Mouse (Mus musculus) urinary bladder, postnatal 25 days (tissue): ENCODE measurements around the gene Olfr157.

Experiments
- DNase-seq: peaks from one replicate; pipeline ENCODE4 v3.0.0; 2022; ENCODE audit warnings: low spot score

Gene Olfr157

GRCm38 (mm10) chr4:43840101-43840500 is at the start of gene Olfr157:
Gene Olfr157 (minus strand): TSS chr4:43840201.
- DNase-seq: no peak

DNA sequence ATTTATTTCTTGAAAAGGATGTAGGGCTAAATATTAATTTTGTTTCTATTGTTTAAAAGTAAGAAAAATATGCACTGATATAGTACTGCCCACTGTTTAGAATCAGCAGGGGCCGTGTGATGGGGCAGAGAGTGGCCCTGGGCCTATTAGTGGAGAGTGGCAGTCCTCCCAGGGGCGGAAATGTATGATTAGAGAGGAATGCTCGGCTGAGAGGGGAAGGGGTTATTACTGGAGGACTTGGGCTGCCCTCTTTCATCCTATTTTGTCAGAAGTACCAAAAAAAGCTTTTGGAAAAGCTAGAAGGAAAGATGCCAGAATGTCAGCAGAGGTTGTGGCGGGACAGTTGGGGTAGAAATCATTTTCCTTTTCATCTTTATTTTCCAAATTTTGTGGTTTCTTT is 44.2 kb upstream of the Olfr157 start:
- DNase-seq: no peak

DNA sequence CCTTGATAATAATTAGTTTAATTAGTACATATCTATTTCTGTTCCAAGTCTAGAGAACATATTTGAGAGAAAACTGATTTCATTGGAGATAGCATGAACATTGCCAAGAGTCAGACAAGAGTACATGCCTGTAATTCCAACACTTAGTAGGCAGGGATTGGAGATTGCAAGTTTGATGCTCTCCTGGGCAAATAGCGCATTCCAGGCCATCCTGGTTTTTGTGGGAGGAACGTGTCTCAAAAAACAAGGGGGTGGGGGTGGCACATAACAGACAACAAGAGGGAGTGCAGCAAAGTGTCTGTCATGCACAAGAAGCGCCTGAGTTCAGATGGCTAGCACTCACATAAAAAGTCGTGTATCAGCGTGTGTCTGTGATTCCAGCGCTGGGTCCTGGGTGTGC is 39.6 kb upstream of the Olfr157 start:
- DNase-seq: no peak

DNA sequence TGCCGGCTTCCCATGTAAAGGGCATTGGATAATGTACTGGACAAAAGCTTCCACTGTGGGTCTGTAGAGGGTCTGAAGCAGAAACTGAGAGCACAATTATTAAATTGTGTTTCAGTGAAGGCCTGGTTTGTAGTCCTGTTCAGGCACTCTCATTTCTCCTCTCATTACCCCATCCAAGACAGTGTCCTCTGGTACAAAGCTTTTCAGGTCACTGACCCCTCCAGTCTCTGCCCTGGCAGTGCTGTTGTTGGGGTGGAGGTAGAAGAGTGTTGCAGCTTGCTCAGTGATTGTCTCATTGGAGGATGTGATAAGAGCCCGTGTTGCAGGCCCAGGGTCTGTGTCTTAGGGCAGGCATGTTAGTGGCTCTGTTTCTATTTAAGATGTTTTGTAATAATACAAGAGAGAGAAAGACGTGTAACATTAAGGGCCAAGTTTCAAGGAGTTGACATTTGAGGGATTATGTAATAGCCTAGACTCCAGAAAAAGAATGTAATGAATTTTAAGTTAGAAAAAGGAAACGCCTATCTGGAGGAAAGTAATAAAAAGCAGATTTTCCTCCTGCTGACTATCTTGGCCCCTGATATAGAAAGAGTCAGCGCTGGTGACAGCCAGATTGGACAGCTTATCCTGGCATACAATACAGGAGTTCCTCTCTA is 38.2 kb upstream of the Olfr157 start:
- no peak for DNase-seq

- DNase-seq: no peak
Observed at GRCm38 (mm10) chr4:43877230-43877629, 37.2 kb upstream of the Olfr157 start.

DNA sequence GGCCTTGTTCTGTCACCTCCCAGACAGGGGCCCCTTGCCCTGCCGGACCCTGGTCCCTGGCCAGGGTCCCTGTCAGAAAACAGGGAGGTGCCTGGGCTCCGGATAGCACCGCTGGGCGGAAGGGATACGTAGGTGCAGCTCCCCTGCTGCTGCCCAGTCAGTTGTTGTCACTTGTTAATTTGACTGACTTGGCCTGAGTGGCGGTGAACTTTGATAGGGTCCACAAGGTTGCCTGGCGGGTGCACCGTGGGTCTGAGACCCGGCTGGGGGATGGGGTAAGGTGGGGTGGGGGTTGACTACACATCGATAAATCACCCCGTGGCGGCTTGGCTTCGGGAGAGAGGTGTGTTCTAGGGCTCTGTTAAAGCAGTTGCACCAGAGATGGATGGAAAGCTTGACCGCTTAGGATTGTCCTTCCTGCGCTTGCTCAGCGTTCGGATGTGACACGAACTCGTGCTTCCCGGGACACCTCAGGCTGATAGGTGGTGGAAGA is 36.0 kb upstream of the Olfr157 start:
- no peak for DNase-seq

- DNase-seq: peak; percentile 77
Observed at GRCm38 (mm10) chr4:43875160-43875918, 35.3 kb upstream of the Olfr157 start, which contains the start of gene Reck. Gene Reck (plus strand): TSS chr4:43875530.

DNA sequence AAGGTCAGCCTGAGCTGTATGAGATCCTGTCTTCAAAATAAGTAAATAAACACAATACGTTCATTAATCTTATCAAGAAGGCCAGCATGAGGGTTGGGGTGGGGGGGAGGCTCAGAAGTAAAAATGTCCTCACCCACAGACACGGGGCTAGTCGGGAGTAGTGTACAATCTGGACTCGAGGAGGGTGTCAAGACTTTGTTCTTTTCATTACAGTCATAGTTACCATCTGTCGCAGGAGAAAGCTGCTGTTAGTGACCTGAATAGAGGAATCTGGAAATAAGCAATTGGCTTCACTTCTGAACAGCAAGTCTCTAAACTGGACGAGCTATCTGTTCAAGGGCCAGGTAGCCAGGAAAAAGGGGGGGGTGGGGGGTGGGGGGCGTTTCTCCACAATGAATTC is 34.5 kb upstream of the Olfr157 start:
- DNase-seq: no peak

- no peak for DNase-seq
Observed at GRCm38 (mm10) chr4:43869821-43870220, 29.8 kb upstream of the Olfr157 start.

GRCm38 (mm10) chr4:43863298-43863697 is 23.3 kb upstream of the Olfr157 start:
- DNase-seq: no peak

- DNase-seq: peak; percentile 63
Observed at GRCm38 (mm10) chr4:43860744-43861519, 20.9 kb upstream of the Olfr157 start.

- no peak for DNase-seq
Observed at GRCm38 (mm10) chr4:43859886-43860285, 19.9 kb upstream of the Olfr157 start.

DNA sequence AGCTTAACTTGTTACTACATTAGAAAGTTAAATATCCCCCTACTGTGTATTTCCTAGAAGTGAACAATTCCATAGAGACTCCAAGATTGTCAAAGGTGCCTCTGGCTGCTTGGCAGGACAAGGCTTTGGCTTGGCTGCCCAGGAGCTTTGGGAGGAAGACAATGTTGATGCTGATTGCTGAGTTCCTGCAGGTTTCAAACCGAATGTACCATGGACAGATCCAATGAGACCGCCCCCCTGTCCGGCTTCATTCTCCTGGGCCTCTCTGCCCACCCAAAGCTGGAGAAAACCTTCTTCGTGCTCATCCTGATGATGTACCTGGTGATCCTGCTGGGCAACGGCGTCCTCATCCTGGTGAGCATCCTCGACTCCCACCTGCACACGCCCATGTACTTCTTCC is 14.1 kb upstream of the Olfr157 start:
- DNase-seq: no peak

- DNase-seq: no peak
Observed at GRCm38 (mm10) chr4:43851265-43851664, 11.3 kb upstream of the Olfr157 start, which contains the start of gene Olfr155. Gene Olfr155 (plus strand): TSS chr4:43851565.

GRCm38 (mm10) chr4:43838326-43838725 is 1.7 kb downstream of the Olfr157 start:
- no peak for DNase-seq

DNA sequence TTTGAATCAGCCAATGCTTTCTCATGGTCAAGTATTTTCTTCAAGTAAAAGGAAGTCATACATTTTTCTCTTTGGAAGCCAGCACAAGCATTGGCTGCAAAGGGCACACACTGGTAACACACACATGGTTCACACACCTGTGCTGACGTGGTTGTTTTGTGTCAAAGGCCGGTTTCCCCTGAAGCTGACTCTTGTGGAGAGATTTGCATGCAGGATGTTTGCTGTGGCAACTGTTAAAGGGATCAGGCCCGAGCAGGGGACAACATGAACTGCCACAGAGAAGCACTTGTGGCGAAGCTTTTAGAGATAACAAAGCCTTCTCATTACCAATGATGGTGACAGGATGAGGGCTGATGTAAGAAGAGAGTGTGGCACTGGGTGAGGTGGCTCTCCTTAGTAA is 5.3 kb downstream of the Olfr157 start:
- no peak for DNase-seq

- DNase-seq: no peak
Observed at GRCm38 (mm10) chr4:43833752-43834151, 6.2 kb downstream of the Olfr157 start.

DNA sequence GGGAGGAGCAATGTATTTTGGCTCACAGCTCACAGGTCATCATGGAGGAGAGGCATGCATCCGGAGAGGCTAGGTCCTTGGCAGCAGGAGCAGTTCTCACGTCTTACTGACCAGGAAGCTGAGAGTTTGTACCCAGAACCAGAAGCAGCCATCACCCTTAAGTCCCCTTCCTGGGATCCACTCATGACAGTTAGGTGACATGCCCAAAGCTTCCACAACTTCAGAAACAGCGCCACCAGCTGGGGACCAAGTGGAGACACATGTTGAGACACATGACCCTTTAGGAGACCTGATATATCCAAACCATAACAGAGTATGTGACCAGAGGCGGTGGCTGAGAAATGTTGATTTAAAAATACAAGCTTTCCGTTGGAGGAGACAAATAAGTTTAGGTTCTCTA is 8.0 kb downstream of the Olfr157 start:
- DNase-seq: no peak

DNA sequence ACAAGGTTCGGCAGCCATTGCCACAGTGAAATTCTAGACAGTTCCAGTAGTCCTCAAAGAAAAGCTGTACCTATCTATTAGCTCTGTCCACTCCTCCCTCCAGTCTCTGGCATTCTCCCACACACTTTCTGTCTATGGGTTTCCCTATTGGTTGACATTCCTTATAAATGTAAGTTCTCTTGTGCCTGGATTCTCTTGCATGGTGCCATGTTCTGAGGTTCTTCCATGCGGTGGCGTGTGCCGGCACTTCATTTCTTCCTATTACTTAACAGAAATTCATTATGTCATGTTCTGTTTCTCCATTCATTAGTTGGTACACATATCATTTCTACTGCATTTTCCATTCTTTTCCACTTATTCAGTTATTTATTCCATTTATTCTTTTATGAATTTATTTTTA is 11.2 kb downstream of the Olfr157 start:
- no peak for DNase-seq

GRCm38 (mm10) chr4:43823845-43824337 is 16.1 kb downstream of the Olfr157 start, which contains the start of gene Olfr156:
Gene Olfr156 (minus strand): TSS chr4:43823895.
- DNase-seq: peak; percentile 6

- no peak for DNase-seq
Observed at GRCm38 (mm10) chr4:43822896-43823550, 17.0 kb downstream of the Olfr157 start.

- no peak for DNase-seq
Observed at GRCm38 (mm10) chr4:43798936-43799335, 41.1 kb downstream of the Olfr157 start.
